Mouse (Mus musculus): ENCODE measurements around the gene Ica1. TPM values are rescaled to one million over a fixed set of nuclear protein-coding genes. Genes with fewer than 3 reads are reported as not detected.
A peak's percentile ranks its signal among the peaks of the same experiment; 100 is the strongest.

The Ica1 gene
- total and polyA plus RNA-seq, 3 experiments = 3.0 to 13.6 (median 3.5) TPM

DNA sequence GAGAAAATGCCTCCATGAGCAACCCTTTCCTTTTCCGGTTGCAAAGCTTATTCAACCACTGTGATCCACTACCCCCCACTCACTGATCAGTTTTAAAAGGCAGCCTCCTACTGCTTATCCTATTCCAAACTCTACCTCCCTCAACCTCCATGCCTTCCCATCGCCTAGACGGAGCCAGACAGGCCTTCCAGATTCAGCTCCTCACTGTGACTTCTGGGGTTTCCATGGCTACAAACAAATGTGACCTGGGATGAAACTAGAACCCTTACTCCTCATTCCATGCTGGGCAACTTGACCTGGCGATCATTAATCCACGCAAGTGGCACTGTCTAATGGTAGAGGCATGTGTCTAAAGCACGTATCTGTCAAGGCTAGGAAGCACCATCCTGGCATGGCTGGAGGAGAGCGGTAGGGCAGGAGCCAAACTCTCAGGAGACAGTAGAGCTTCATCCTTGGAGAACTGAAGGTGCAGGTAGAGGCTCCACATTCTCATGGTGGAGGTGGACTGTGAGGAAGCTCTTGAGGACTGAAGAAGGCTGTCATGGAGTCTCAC, 149.5 kb downstream of the Ica1 start:
- TF ChIP-seq GATA1 (IDR thresholded peaks at IDR 0.05; ENCODE audit: borderline replicate concordance, low read length) = no peak
- TF ChIP-seq POLR2AphosphoS5 (IDR thresholded peaks at IDR 0.05; ENCODE audit: insufficient replicate concordance, low read depth, low read length) = no peak
- no peak for TF ChIP-seq CTCF (IDR thresholded peaks at IDR 0.05; ENCODE audit: low read depth, low read length)
- no peak for TF ChIP-seq GATA2 (IDR thresholded peaks at IDR 0.05; ENCODE audit: borderline replicate concordance, low read depth, low read length)
- no peak for TF ChIP-seq TAL1 (conservative IDR thresholded peaks at IDR 0.05; ENCODE audit: low read depth, low read length)
- peaks cover 36% of the 10 kb centered on the region for H3K4me1 ChIP-seq (ENCODE audit: insufficient read depth, low read depth, low read length)
- ATAC-seq (ENCODE audit: extremely low read depth, insufficient number of reproducible peaks, low FRiP score, poor library complexity, severe bottlenecking) (no peak), DNase-seq (ENCODE audit: low spot score) (no peak)
- H3K4me3 ChIP-seq (ENCODE audit: low read depth, low read length) = no peak overlapping the region
- no peaks in the 10 kb centered on the region for H3K36me3 ChIP-seq (replicated peaks)
- no peaks in the 10 kb centered on the region for H3K9me3 ChIP-seq (replicated peaks)
- H3K27me3 ChIP-seq (ENCODE audit: insufficient read depth, low read length) = peaks cover 31% of the 10 kb centered on the region

DNA sequence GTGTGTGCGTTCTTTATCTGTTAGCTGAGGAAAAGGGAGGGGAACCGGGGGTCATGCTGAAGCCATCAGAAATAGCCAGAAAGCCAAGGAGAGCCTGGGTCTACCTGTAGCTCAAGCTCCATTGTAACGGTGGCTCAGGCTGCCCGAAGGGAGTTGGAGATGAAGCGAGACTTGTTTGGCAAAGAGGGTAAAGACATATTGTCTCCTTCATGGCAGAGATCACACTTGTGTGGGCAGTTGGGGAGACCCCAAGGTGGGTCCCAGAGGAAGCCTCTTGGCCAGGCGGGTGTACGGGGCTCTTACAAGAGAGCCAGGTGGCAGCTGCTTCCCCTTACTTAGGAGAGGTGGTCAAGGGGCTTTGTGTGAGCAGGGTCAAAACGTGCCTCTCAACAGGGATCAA, 150.1 kb downstream of the Ica1 start:
- ATAC-seq (ENCODE audit: extremely low read depth, insufficient number of reproducible peaks, low FRiP score, poor library complexity, severe bottlenecking) (no peak), DNase-seq (ENCODE audit: low spot score) (no peak)
- peaks cover 36% of the 10 kb centered on the region for H3K4me1 ChIP-seq (ENCODE audit: insufficient read depth, low read depth, low read length)
- no peak overlapping the region for H3K4me3 ChIP-seq (ENCODE audit: low read depth, low read length)
- no peaks in the 10 kb centered on the region for H3K36me3 ChIP-seq (replicated peaks)
- no peak for TF ChIP-seq TAL1 (conservative IDR thresholded peaks at IDR 0.05; ENCODE audit: low read depth, low read length)
- no peak for TF ChIP-seq GATA2 (IDR thresholded peaks at IDR 0.05; ENCODE audit: borderline replicate concordance, low read depth, low read length)
- H3K9me3 ChIP-seq (replicated peaks) = no peaks in the 10 kb centered on the region
- peaks cover 31% of the 10 kb centered on the region for H3K27me3 ChIP-seq (ENCODE audit: insufficient read depth, low read length)

DNA sequence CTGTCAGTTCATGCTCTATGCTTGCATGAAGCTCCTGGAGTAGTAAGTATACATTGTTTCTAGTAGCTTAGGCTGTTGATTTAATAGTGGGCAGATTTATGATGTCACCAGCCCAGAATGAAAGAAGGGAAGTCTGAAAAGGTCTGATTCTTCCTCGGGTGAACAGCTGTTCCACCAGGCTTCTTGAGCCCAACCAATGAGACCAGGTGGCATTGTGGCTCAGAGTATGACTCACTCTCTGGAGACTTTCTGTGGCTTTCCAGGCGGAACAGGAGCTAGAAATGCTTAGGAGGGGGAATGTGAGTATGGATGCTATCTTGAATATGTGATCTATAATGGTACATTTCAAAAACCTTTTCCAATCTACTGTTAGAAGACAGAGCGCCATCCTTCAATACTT, 155.2 kb downstream of the Ica1 start:
- DNase-seq (ENCODE audit: low spot score) = no peak

GRCm38 (mm10) chr6:8619582-8620350, 158.5 kb downstream of the Ica1 start:
- ATAC-seq (ENCODE audit: extremely low read depth, insufficient number of reproducible peaks, low FRiP score, poor library complexity, severe bottlenecking) (no peak), DNase-seq (ENCODE audit: low spot score) (no peak)
- Histone ChIP-seq H3K36me3 (replicated peaks) (no peaks in the 10 kb centered on the region), H3K4me1 (ENCODE audit: insufficient read depth, low read depth, low read length) (peaks cover 10% of the 10 kb centered on the region; the same call in 1 of the 2 replicates), H3K27me3 (ENCODE audit: insufficient read depth, low read length) (no peaks in the 10 kb centered on the region), H3K4me3 (ENCODE audit: low read depth, low read length) (no peak overlapping the region), H3K9me3 (replicated peaks) (no peaks in the 10 kb centered on the region)
- TF ChIP-seq CTCF (IDR thresholded peaks at IDR 0.05; ENCODE audit: low read depth, low read length) = no peak
- TF ChIP-seq GATA1 (IDR thresholded peaks at IDR 0.05; ENCODE audit: borderline replicate concordance, low read length) = no peak
- TF ChIP-seq TAL1 (conservative IDR thresholded peaks at IDR 0.05; ENCODE audit: low read depth, low read length) = no peak

More for the DNA sequence above, 155.2 kb downstream of the Ica1 start:
- Histone ChIP-seq H3K4me1 (ENCODE audit: insufficient read depth, low read depth, low read length) (peaks cover 6% of the 10 kb centered on the region; the same call in 1 of the 2 replicates), H3K27me3 (ENCODE audit: insufficient read depth, low read length) (peaks cover 10% of the 10 kb centered on the region), H3K4me3 (ENCODE audit: low read depth, low read length) (no peak overlapping the region), H3K36me3 (replicated peaks) (no peaks in the 10 kb centered on the region), H3K9me3 (replicated peaks) (no peaks in the 10 kb centered on the region)
- no peak for ATAC-seq (ENCODE audit: extremely low read depth, insufficient number of reproducible peaks, low FRiP score, poor library complexity, severe bottlenecking)
- TF ChIP-seq GATA1 (IDR thresholded peaks at IDR 0.05; ENCODE audit: borderline replicate concordance, low read length) (no peak), CTCF (IDR thresholded peaks at IDR 0.05; ENCODE audit: low read depth, low read length) (no peak), POLR2AphosphoS5 (IDR thresholded peaks at IDR 0.05; ENCODE audit: insufficient replicate concordance, low read depth, low read length) (no peak), GATA2 (IDR thresholded peaks at IDR 0.05; ENCODE audit: borderline replicate concordance, low read depth, low read length) (no peak), TAL1 (conservative IDR thresholded peaks at IDR 0.05; ENCODE audit: low read depth, low read length) (no peak)

DNA sequence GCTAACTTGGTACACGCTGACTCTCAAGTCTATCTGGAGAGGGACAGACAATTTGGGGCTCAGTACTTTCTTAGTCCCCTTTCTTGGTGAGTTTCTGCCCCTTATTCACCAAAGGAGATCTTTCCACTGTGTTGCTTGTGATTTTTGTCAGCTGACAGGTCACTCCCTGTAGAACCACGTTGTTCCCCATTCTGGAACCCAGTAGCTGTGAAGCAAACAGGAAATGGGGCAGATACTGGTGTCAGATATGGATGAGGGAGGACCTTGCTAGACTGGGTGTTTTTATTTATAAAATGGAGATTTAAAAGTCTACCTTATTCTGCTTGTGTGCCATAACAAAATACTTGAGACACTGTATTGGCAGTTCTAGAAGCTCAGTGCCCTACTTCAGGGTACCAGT, 160.9 kb downstream of the Ica1 start:
- Histone ChIP-seq H3K4me3 (ENCODE audit: low read depth, low read length) (no peak overlapping the region), H3K4me1 (ENCODE audit: insufficient read depth, low read depth, low read length) (peaks cover 10% of the 10 kb centered on the region; the same call in 1 of the 2 replicates), H3K36me3 (replicated peaks) (no peaks in the 10 kb centered on the region), H3K27me3 (ENCODE audit: insufficient read depth, low read length) (no peaks in the 10 kb centered on the region), H3K9me3 (replicated peaks) (no peaks in the 10 kb centered on the region)
- no peak for TF ChIP-seq GATA1 (IDR thresholded peaks at IDR 0.05; ENCODE audit: borderline replicate concordance, low read length)
- TF ChIP-seq POLR2AphosphoS5 (IDR thresholded peaks at IDR 0.05; ENCODE audit: insufficient replicate concordance, low read depth, low read length) = no peak
- no peak for TF ChIP-seq GATA2 (IDR thresholded peaks at IDR 0.05; ENCODE audit: borderline replicate concordance, low read depth, low read length)
- TF ChIP-seq CTCF (IDR thresholded peaks at IDR 0.05; ENCODE audit: low read depth, low read length) = no peak
- no peak for TF ChIP-seq TAL1 (conservative IDR thresholded peaks at IDR 0.05; ENCODE audit: low read depth, low read length)
- ATAC-seq (ENCODE audit: extremely low read depth, insufficient number of reproducible peaks, low FRiP score, poor library complexity, severe bottlenecking) (peak; percentile 75), DNase-seq (ENCODE audit: low spot score) (no peak)

- TF ChIP-seq POLR2AphosphoS5 (IDR thresholded peaks at IDR 0.05; ENCODE audit: insufficient replicate concordance, low read depth, low read length) = no peak
- no peak for TF ChIP-seq TAL1 (conservative IDR thresholded peaks at IDR 0.05; ENCODE audit: low read depth, low read length)
- no peak for TF ChIP-seq CTCF (IDR thresholded peaks at IDR 0.05; ENCODE audit: low read depth, low read length)
- TF ChIP-seq GATA1 (IDR thresholded peaks at IDR 0.05; ENCODE audit: borderline replicate concordance, low read length) = no peak
- no peak for TF ChIP-seq GATA2 (IDR thresholded peaks at IDR 0.05; ENCODE audit: borderline replicate concordance, low read depth, low read length)
- no peaks in the 10 kb centered on the region; the same call in 1 of the 2 replicates for H3K4me1 ChIP-seq (ENCODE audit: insufficient read depth, low read depth, low read length)
- no peaks in the 10 kb centered on the region for H3K27me3 ChIP-seq (ENCODE audit: insufficient read depth, low read length)
- no peak overlapping the region for H3K4me3 ChIP-seq (ENCODE audit: low read depth, low read length)
- DNase-seq (ENCODE audit: low spot score) (no peak), ATAC-seq (ENCODE audit: extremely low read depth, insufficient number of reproducible peaks, low FRiP score, poor library complexity, severe bottlenecking) (no peak)
- H3K36me3 ChIP-seq (replicated peaks) = peaks cover 50% of the 10 kb centered on the region
- H3K9me3 ChIP-seq (replicated peaks) = no peaks in the 10 kb centered on the region
These were observed 186.6 kb downstream of the Ica1 start for GRCm38 (mm10) chr6:8591665-8592064.

All from G1E (cell line).